Mouse (Mus musculus) left cerebral cortex, postnatal 10 days (tissue): ENCODE results near the gene Pde6b. TPM values are rescaled to one million over a fixed set of nuclear protein-coding genes. Genes with fewer than 3 reads are reported as not detected.

Experiments
- DNase-seq, 2 experiments: peaks; one replicate each; pipeline ENCODE4 v3.0.0; 2021 to 2022; ENCODE audit warnings: low spot score in 2 of 2, mixed read lengths in 1 of 2; ENCODE audit errors: extremely low spot score in 1 of 2
- intact Hi-C: fragments of 180-260 bp; cut with DNase I; formaldehyde crosslinking; loops from one replicate; pipeline ENCODE4 v1.15.1; 2025
- total RNA-seq, 2 experiments: library from RNA; stranded (reverse); gene quantifications; 2 replicates each; pipeline ENCODE4 v1.2.3; 2021

Gene Pde6b
- total RNA-seq, 2 experiments from 2014 or later = not detected

- intact Hi-C loops = no loop called here
- DNase-seq = no peak
Observed at GRCm38 (mm10) chr5:108378346-108378745, 9.8 kb upstream of the Pde6b start.

- DNase-seq = no peak
- intact Hi-C loops = no loop called here
Observed at GRCm38 (mm10) chr5:108385632-108386031, 2.6 kb upstream of the Pde6b start.

- no peak for DNase-seq
- intact Hi-C loops = no loop called here
Observed at GRCm38 (mm10) chr5:108386449-108386848, 1.7 kb upstream of the Pde6b start.

- intact Hi-C loops = no loop called here
Observed at GRCm38 (mm10) chr5:108389744-108390143, 1.6 kb downstream of the Pde6b start.

GRCm38 (mm10) chr5:108403453-108403852 lies 15.3 kb downstream of the Pde6b start:
- DNase-seq = no peak
- intact Hi-C loops = no loop called here

More at GRCm38 (mm10) chr5:108389744-108390143, 1.6 kb downstream of the Pde6b start:
- DNase-seq = no peak

- no peak for DNase-seq
- intact Hi-C loops = no loop called here
Observed at GRCm38 (mm10) chr5:108405460-108405859, 17.3 kb downstream of the Pde6b start.

GRCm38 (mm10) chr5:108406977-108407376 lies 18.8 kb downstream of the Pde6b start:
- DNase-seq = no peak
- intact Hi-C loops = no loop called here

- intact Hi-C loops = no loop called here
- no peak for DNase-seq
Observed at GRCm38 (mm10) chr5:108414711-108415110, 26.5 kb downstream of the Pde6b start.

GRCm38 (mm10) chr5:108422741-108423140 lies 34.5 kb downstream of the Pde6b start:
- intact Hi-C loops = no loop called here

GRCm38 (mm10) chr5:108423427-108423826 lies 35.2 kb downstream of the Pde6b start:
- intact Hi-C loops = no loop called here
- DNase-seq = no peak

More at GRCm38 (mm10) chr5:108422741-108423140, 34.5 kb downstream of the Pde6b start:
- no peak for DNase-seq

- intact Hi-C loops = no loop called here
- no peak for DNase-seq
Observed at GRCm38 (mm10) chr5:108427186-108427585, 39.0 kb downstream of the Pde6b start.

GRCm38 (mm10) chr5:108431196-108431595 lies 43.0 kb downstream of the Pde6b start:
- intact Hi-C loops = loop anchor here (5.0 kb wide), 1 partner anchor 64 kb away; the partner anchor contains the start of gene Gm42517
- DNase-seq = no peak

GRCm38 (mm10) chr5:108433804-108434587 lies 45.8 kb downstream of the Pde6b start, which contains the start of gene Atp5k:
Gene Atp5k (minus strand): TSS chr5:108434448.
- intact Hi-C loops = loop anchor here (5.0 kb wide), 1 partner anchor 67 kb away; the partner anchor contains the start of gene Gm42517
- DNase-seq = peak; percentile 92 to 94

- no peak for DNase-seq
- intact Hi-C loops = no loop called here
Observed at GRCm38 (mm10) chr5:108436101-108436500, 47.9 kb downstream of the Pde6b start.

- DNase-seq = no peak
- intact Hi-C loops = no loop called here
Observed at GRCm38 (mm10) chr5:108446973-108447372, 58.8 kb downstream of the Pde6b start.

GRCm38 (mm10) chr5:108447857-108448256 lies 59.7 kb downstream of the Pde6b start:
- intact Hi-C loops = no loop called here
- no peak for DNase-seq

GRCm38 (mm10) chr5:108448785-108449668 lies 60.8 kb downstream of the Pde6b start, which contains the start of gene Mfsd7a:
Gene Mfsd7a (minus strand): TSS chr5:108448891.
- intact Hi-C loops = no loop called here
- peak in 1 of 2 experiments; percentile 79 for DNase-seq

- intact Hi-C loops = no loop called here
- no peak for DNase-seq
Observed at GRCm38 (mm10) chr5:108450837-108451540, 62.8 kb downstream of the Pde6b start.

- intact Hi-C loops = no loop called here
- DNase-seq = no peak
Observed at GRCm38 (mm10) chr5:108451611-108452010, 63.4 kb downstream of the Pde6b start.
